Mouse (Mus musculus) liver, postnatal 0 days (tissue): ENCODE data around the gene Akr1b10. TPM values are rescaled to one million over a fixed set of nuclear protein-coding genes. Genes with fewer than 3 reads are reported as not detected.

Experiments used
- ATAC-seq: fragments of 200-750 bp; cut with Nextera tagmentation; 2 replicates; pipeline ENCODE4 v1.8.0; 2017; ENCODE audit warnings: mild to moderate bottlenecking, moderate library complexity
- DNase-seq: peaks from one replicate; pipeline ENCODE4 v3.0.0-alpha.2; 2016
- H3K27ac ChIP-seq: fragments of 300-500 bp; sonication (generic); 2 replicates; pipeline ENCODE4 v1.5.1; 2014; ENCODE audit warnings: antibody characterized with exemption, moderate library complexity, mild to moderate bottlenecking, low read depth
- H3K27me3 ChIP-seq: fragments of 300-500 bp; sonication (generic); 2 replicates; pipeline ENCODE4 v1.6.1; 2014; ENCODE audit warnings: low read length, control low read depth, mixed read lengths; ENCODE audit not compliant: insufficient read depth
- H3K36me3 ChIP-seq: fragments of 300-500 bp; sonication (generic); replicated peaks from 2 replicates; pipeline ENCODE4 v1.6.1; 2014; ENCODE audit warnings: mild to moderate bottlenecking, control low read depth, low read length, moderate library complexity, mixed read lengths; ENCODE audit not compliant: insufficient read depth
- H3K4me1 ChIP-seq: fragments of 300-500 bp; sonication (generic); 2 replicates; pipeline ENCODE4 v1.6.1; 2014; ENCODE audit warnings: antibody characterized with exemption, mild to moderate bottlenecking, control low read depth; ENCODE audit not compliant: insufficient read depth
- H3K4me2 ChIP-seq: fragments of 300-500 bp; sonication (generic); 2 replicates; pipeline ENCODE4 v1.6.1; 2014; ENCODE audit warnings: low read depth, mild to moderate bottlenecking, low read length, moderate library complexity, mixed read lengths
- H3K4me3 ChIP-seq: fragments of 300-500 bp; sonication (generic); 2 replicates; pipeline ENCODE4 v1.5.1; 2014; ENCODE audit warnings: low read depth, low read length
- H3K9ac ChIP-seq: fragments of 300-500 bp; sonication (generic); replicated peaks from 2 replicates; pipeline ENCODE4 v1.6.1; 2014; ENCODE audit warnings: mild to moderate bottlenecking, moderate library complexity
- H3K9me3 ChIP-seq: fragments of 300-500 bp; sonication (generic); 2 replicates; pipeline ENCODE4 v1.6.1; 2016; ENCODE audit warnings: mild to moderate bottlenecking, control low read depth, low read length, mixed read lengths
- CTCF ChIP-seq: sonication (generic); IDR thresholded peaks from 2 replicates; pipeline ENCODE4 v1.5.1; 2016; ENCODE audit warnings: antibody characterized with exemption, low read depth
- EP300 ChIP-seq: IDR thresholded peaks from 2 replicates; pipeline ENCODE4 v1.6.1; 2016; ENCODE audit warnings: antibody characterized with exemption, low read depth, mild to moderate bottlenecking
- WGBS: fragments of 180-500 bp; shearing (Covaris S2); extraction: QIAGEN DNeasy Blood & Tissue Kit; methylation state at CpG from one replicate; pipeline ENCODE4 v1.1.7; 2014; ENCODE audit not compliant: insufficient replicate concordance; 5-methylcytosine and 5-hydroxymethylcytosine counted together
- polyA plus RNA-seq: library from polyadenylated mRNA; unstranded; fragments of >200 nt; fragmentation: Nextera tagmentation; extraction: Ambion mirVana; gene quantifications from 2 replicates; pipeline ENCODE4 v1.2.1, GENCODE M21; 2015

Gene Akr1b10
- polyA plus RNA-seq, result 7.0 and 7.3 TPM in 2 replicates

GRCm38 (mm10) chr6:34384110-34384661 is at the start of gene Akr1b10:
Gene Akr1b10 (plus strand): TSS chr6:34384218.
- WGBS, result 3% methylated on average over 17 of the region's 17 CpGs
- 0 out of 2 replicates have a peak, but pooled peaks cover 3% of the 10 kb centered on the region for H3K36me3 ChIP-seq
- H3K4me1 ChIP-seq, result peaks cover 6% of the 10 kb centered on the region
- H3K4me2 ChIP-seq, result peak within 1 kb of the TSS; percentile 86
- peak; percentile 73 for ATAC-seq
- no peaks in the 10 kb centered on the region for H3K27me3 ChIP-seq
- H3K9ac ChIP-seq, result peak within 1 kb of the TSS; percentile 67
- peak within 1 kb of the TSS; percentile 64 for H3K4me3 ChIP-seq
- peak within 1 kb of the TSS; percentile 81 for H3K27ac ChIP-seq
- peak; percentile 69 for DNase-seq
- no peaks in the 10 kb centered on the region for H3K9me3 ChIP-seq
- no peak for TF ChIP-seq CTCF
- no peak for TF ChIP-seq EP300

GRCm38 (mm10) chr6:34334673-34335072 is 49.3 kb upstream of the Akr1b10 start:
- H3K27ac ChIP-seq, result no peak overlapping the region
- H3K27me3 ChIP-seq, result no peaks in the 10 kb centered on the region
- no peaks in the 10 kb centered on the region for H3K9me3 ChIP-seq
- H3K4me3 ChIP-seq, result no peak overlapping the region
- H3K36me3 ChIP-seq, result no peaks in the 10 kb centered on the region
- WGBS, result 59% methylated on average over 5 of the region's 5 CpGs
- H3K4me1 ChIP-seq, result no peaks in the 10 kb centered on the region
- no peak overlapping the region for H3K4me2 ChIP-seq
- no peak for ATAC-seq
- TF ChIP-seq EP300 (no peak), CTCF (no peak)
- H3K9ac ChIP-seq, result no peak overlapping the region
- no peak for DNase-seq

DNA sequence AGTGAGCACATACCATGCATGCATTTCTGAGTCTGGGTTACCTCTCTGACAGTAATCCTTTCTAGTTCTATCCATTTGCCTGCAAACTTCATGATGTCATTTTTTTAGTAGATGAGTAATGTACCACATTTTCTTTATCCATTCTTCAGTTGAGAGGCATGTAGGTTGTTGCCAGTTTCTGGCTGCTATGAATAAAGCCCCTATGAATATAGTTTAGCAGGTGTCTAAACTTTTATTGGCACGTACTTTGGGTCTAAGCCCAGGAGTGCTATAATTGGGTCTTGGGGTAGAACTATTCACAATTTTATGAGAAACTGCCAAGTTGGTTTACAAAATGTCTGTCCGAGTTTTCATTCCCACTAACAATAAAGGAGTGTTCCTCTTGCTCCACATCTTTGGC is 46.2 kb upstream of the Akr1b10 start:
- H3K4me2 ChIP-seq, result no peak overlapping the region
- H3K9ac ChIP-seq, result no peak overlapping the region
- H3K27ac ChIP-seq, result no peak overlapping the region
- 75% methylated on average over 2 of the region's 2 CpGs for WGBS
- TF ChIP-seq EP300 (no peak), CTCF (no peak)
- no peaks in the 10 kb centered on the region for H3K36me3 ChIP-seq
- ATAC-seq (no peak), DNase-seq (no peak)
- no peaks in the 10 kb centered on the region for H3K9me3 ChIP-seq
- no peaks in the 10 kb centered on the region for H3K4me1 ChIP-seq
- no peaks in the 10 kb centered on the region for H3K27me3 ChIP-seq
- H3K4me3 ChIP-seq, result no peak overlapping the region

GRCm38 (mm10) chr6:34341991-34342390 is 42.0 kb upstream of the Akr1b10 start:
- ATAC-seq, result no peak
- H3K4me2 ChIP-seq, result no peak overlapping the region
- H3K4me1 ChIP-seq, result 0 out of 2 replicates have a peak, but pooled peaks cover 3% of the 10 kb centered on the region
- no peak overlapping the region for H3K27ac ChIP-seq
- no peak for DNase-seq
- H3K36me3 ChIP-seq, result no peaks in the 10 kb centered on the region
- H3K27me3 ChIP-seq, result no peaks in the 10 kb centered on the region
- no peak for TF ChIP-seq CTCF
- TF ChIP-seq EP300, result no peak
- WGBS, result 77% methylated on average over 4 of the region's 4 CpGs
- H3K9me3 ChIP-seq, result no peaks in the 10 kb centered on the region
- H3K9ac ChIP-seq, result no peak overlapping the region
- no peak overlapping the region for H3K4me3 ChIP-seq

DNA sequence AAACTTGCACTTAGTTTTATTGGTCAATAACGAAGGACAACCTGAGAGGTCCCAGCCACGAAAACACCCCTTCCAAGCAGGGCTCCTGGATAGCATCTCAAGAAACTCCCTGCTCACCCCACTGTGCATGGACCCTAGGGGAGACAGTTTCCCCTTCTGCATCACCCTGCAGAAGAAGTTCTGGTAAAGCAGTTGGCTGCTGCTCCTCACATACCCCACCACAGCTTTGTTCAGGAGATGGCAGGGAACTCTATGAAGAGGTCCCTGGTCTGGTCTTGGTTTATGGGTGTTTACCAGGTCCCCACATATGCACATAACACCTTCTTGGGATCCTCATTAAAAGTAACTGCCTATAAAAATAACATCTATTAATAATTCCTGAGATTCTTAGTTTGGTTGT is 41.5 kb upstream of the Akr1b10 start:
- H3K9me3 ChIP-seq, result no peaks in the 10 kb centered on the region
- H3K27ac ChIP-seq, result no peak overlapping the region
- TF ChIP-seq EP300 (no peak), CTCF (no peak)
- no peak overlapping the region for H3K9ac ChIP-seq
- H3K27me3 ChIP-seq, result no peaks in the 10 kb centered on the region
- no peak for ATAC-seq
- no peaks in the 10 kb centered on the region for H3K36me3 ChIP-seq
- H3K4me3 ChIP-seq, result no peak overlapping the region
- WGBS, result 77% methylated on average over 2 of the region's 2 CpGs
- no peak overlapping the region for H3K4me2 ChIP-seq
- no peak for DNase-seq
- 0 out of 2 replicates have a peak, but pooled peaks cover 3% of the 10 kb centered on the region for H3K4me1 ChIP-seq

DNA sequence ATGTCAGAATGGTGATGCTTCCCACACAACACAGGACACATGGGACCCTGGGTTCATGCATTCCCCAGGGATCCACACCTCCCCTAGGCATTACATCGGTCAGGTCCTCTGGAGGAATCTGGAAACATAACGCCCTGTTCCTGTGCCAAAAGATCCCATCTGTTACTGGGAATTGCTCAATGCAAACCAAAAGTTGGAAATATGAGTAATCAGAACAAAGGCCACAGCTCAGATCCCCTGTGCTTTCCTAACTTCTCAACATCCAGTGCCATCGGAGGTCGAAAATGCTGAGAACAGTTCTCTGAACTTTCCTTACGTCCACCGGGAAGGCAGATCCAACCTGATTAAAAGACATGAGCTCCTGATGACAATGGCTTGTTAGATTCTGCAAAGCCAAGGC is 40.6 kb upstream of the Akr1b10 start:
- 74% methylated on average over 6 of the region's 6 CpGs for WGBS
- H3K4me1 ChIP-seq, result 0 out of 2 replicates have a peak, but pooled peaks cover 3% of the 10 kb centered on the region
- ATAC-seq (peak; percentile 62; the same call in 1 of the 2 replicates), DNase-seq (no peak)
- H3K27me3 ChIP-seq, result no peaks in the 10 kb centered on the region
- H3K36me3 ChIP-seq, result no peaks in the 10 kb centered on the region
- TF ChIP-seq CTCF (no peak), EP300 (no peak)
- H3K9ac ChIP-seq, result no peak overlapping the region
- no peaks in the 10 kb centered on the region for H3K9me3 ChIP-seq
- no peak overlapping the region for H3K4me3 ChIP-seq
- H3K4me2 ChIP-seq, result no peak overlapping the region
- H3K27ac ChIP-seq, result no peak overlapping the region
